Comparison of ENCODE assay signal across 8 mouse cellular contexts in genomic region chr13:97775907-97776306, GRCm38 (mm10). TPM values are rescaled to one million over a fixed set of nuclear protein-coding genes. Genes with fewer than 3 reads are reported as not detected.
"Had no signal": no experiment of that assay in that cellular context is flagged by ENCODE, and none has a peak within 500 bp of the region (broad histone marks: within the 10 kb centered on the region; RNA-seq: fewer than 3 reads in every experiment).

No protein-coding gene starts in this region.

- H3K36me3 ChIP-seq: limb, embryonic 12.5 days; midbrain, embryonic 10.5 days; neural tube, embryonic 15.5 days had no signal

- H3K4me3 ChIP-seq: limb, embryonic 12.5 days; midbrain, embryonic 10.5 days; neural tube, embryonic 15.5 days had no signal

- H3K27me3 ChIP-seq: neural tube, embryonic 15.5 days had no signal

- H3K9ac ChIP-seq: limb, embryonic 12.5 days; lung, embryonic 14.5 days; neural tube, embryonic 15.5 days had no signal

- H3K27ac ChIP-seq: limb, embryonic 12.5 days; stomach, postnatal 0 days had no signal

- H3K9me3 ChIP-seq: midbrain, embryonic 10.5 days had no signal

- H3K4me2 ChIP-seq: limb, embryonic 12.5 days; lung, embryonic 14.5 days; neural tube, embryonic 15.5 days had no signal

- DNase-seq: layer of hippocampus, postnatal 36 days; thymus, postnatal 4 days had no signal

RNA-seq across cellular contexts. Expression of gene Gm10260, which starts 15.5 kb away (rescaled TPM):
- polyA plus RNA-seq: midbrain, embryonic 14.5 days had no signal
